Mouse (Mus musculus) G1E (cell line): ENCODE measurements at regions not wholly inside any gene's neighbourhood (a gene's known extent, or its start where the extent isn't known, plus 50 kb on each side); places are given as distances from the start of the nearest gene placed in this dataset.

Source experiments
- CTCF ChIP-seq: IDR thresholded peaks from 2 replicates; pipeline ENCODE4 v1.5.1; 2012; ENCODE audit warnings: low read depth, low read length, inconsistent platforms, mixed read lengths
- GATA1 ChIP-seq: IDR thresholded peaks from 2 replicates; pipeline ENCODE4 v1.6.1; 2012; ENCODE audit warnings: borderline replicate concordance, low read length, inconsistent platforms, mixed read lengths

DNA sequence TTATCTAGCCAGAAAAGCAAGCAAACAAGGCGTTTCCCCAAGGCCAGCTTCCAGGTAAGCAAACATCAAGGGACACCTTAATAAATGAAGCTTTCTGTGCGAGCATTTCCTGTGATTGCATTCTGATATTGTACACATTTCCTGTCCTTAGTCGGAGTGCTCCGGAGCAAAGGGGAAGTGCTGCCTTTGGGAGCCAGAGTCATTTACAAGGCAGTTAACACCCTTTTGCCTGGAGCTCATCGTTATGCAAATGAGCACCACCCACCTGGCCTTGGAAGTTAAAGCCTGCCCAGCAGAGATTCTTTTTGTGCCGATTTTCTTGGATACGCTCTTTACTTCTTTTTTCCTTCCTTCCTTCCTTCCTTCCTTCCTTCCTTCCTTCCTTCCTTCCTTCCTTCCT, 147.0 kb downstream of the Bcl2l11 start:
- no peak for TF ChIP-seq CTCF
- no peak for TF ChIP-seq GATA1
